Mouse (Mus musculus): ENCODE results near the gene Sulf2.

Gene Sulf2

GRCm38 (mm10) chr2:166175145-166175544 is 19.7 kb upstream of the Sulf2 start:
- peak; percentile 48 for DNase-seq

- DNase-seq: no peak
Observed at GRCm38 (mm10) chr2:166173169-166173568, 17.7 kb upstream of the Sulf2 start.

GRCm38 (mm10) chr2:166170173-166170572 is 14.7 kb upstream of the Sulf2 start:
- DNase-seq: peak; percentile 76

- peak; percentile 83 for DNase-seq
Observed at GRCm38 (mm10) chr2:166168868-166169267, 13.4 kb upstream of the Sulf2 start.

GRCm38 (mm10) chr2:166167387-166167786 is 11.9 kb upstream of the Sulf2 start:
- DNase-seq: no peak

GRCm38 (mm10) chr2:166165396-166165795 is 9.9 kb upstream of the Sulf2 start:
- no peak for DNase-seq

GRCm38 (mm10) chr2:166164601-166165000 is 9.1 kb upstream of the Sulf2 start:
- DNase-seq: no peak

- peak; percentile 81 for DNase-seq
Observed at GRCm38 (mm10) chr2:166163917-166164316, 8.5 kb upstream of the Sulf2 start.

- no peak for DNase-seq
Observed at GRCm38 (mm10) chr2:166163252-166163651, 7.8 kb upstream of the Sulf2 start.

- no peak for DNase-seq
Observed at GRCm38 (mm10) chr2:166162160-166162559, 6.7 kb upstream of the Sulf2 start.

- no peak for DNase-seq
Observed at GRCm38 (mm10) chr2:166159276-166159675, 3.8 kb upstream of the Sulf2 start.

- no peak for DNase-seq
Observed at GRCm38 (mm10) chr2:166157767-166158561, 2.5 kb upstream of the Sulf2 start.

- no peak for DNase-seq
Observed at GRCm38 (mm10) chr2:166157144-166157543, 1.7 kb upstream of the Sulf2 start.

GRCm38 (mm10) chr2:166156122-166156521 is 659 bp upstream of the Sulf2 start:
- no peak for DNase-seq

GRCm38 (mm10) chr2:166154749-166155453 is 562 bp downstream of the Sulf2 start:
- peak; percentile 82 for DNase-seq

- DNase-seq: peak; percentile 59
Observed at GRCm38 (mm10) chr2:166153891-166154711, 1.4 kb downstream of the Sulf2 start.

- no peak for DNase-seq
Observed at GRCm38 (mm10) chr2:166153399-166153793, 2.1 kb downstream of the Sulf2 start.

- no peak for DNase-seq
Observed at GRCm38 (mm10) chr2:166152734-166153398, 2.6 kb downstream of the Sulf2 start.

- DNase-seq: peak; percentile 96
Observed at GRCm38 (mm10) chr2:166151510-166152473, 3.7 kb downstream of the Sulf2 start.

- DNase-seq: no peak
Observed at GRCm38 (mm10) chr2:166150584-166150983, 4.9 kb downstream of the Sulf2 start.

- DNase-seq: no peak
Observed at GRCm38 (mm10) chr2:166149482-166149881, 6.0 kb downstream of the Sulf2 start.

Measured in retina, postnatal 1 day (tissue).